ENCODE assay signal across 8 mouse cellular contexts in genomic region chr14:62416742-62417134, GRCm38 (mm10). TPM values are rescaled to one million over a fixed set of nuclear protein-coding genes. Genes with fewer than 3 reads are reported as not detected.
A peak's percentile ranks its signal among the peaks of the same experiment; 100 is the strongest.
DNase-seq lines count a peak whose midpoint lies in the region; ATAC-seq and TF ChIP-seq lines count a peak whose summit lies in the region.
"Had no signal": no experiment of that assay in that cellular context is flagged by ENCODE, and none has a peak within 500 bp of the region (broad histone marks: within the 10 kb centered on the region; RNA-seq: fewer than 3 reads in every experiment).

No protein-coding gene starts in this region.

- no peaks in the 10 kb centered on the region for H3K36me3 ChIP-seq in neural tube, embryonic 15.5 days

- DNase-seq in 3134 (ENCODE audit: extremely low read depth, insufficient read length, low spot score) = peak; percentile 31
- peak; percentile 91 for DNase-seq in Muller cell, postnatal 12 days (ENCODE audit: inconsistent ontology term)
- DNase-seq in frontal cortex, adult 2 months (ENCODE audit: extremely low spot score in 1 of 2, low spot score in 1 of 2) = peak; percentile 20 to 53
- DNase-seq in layer of hippocampus, postnatal 36 days = peak; percentile 10 to 21
- no peak for DNase-seq in gastrocnemius, adult 2 months
- no peak for DNase-seq in thymus, postnatal 25 days

- WGBS in neural tube, embryonic 15.5 days = 53% methylated on average over 1 of the region's 1 CpGs

- H3K9me3 ChIP-seq in neural tube, embryonic 15.5 days (replicated peaks) = peaks cover 5% of the 10 kb centered on the region; the same call in 1 of the 2 replicates

- TF ChIP-seq CTCF in gastrocnemius, adult 2 months (IDR thresholded peaks at IDR 0.05) = no peak

- no peak overlapping the region for H3K9ac ChIP-seq in neural tube, embryonic 15.5 days (replicated peaks)

- intact Hi-C loops in gastrocnemius, adult 2 months (cut with DNase I) = no loop called here

- H3K27me3 ChIP-seq in neural tube, embryonic 15.5 days (replicated peaks) = no peaks in the 10 kb centered on the region

- H3K4me1 ChIP-seq in neural tube, embryonic 15.5 days = peaks cover 17% of the 10 kb centered on the region

- ATAC-seq in neural tube, embryonic 15.5 days (ENCODE audit: low FRiP score) = peak; percentile 66; the same call in 1 of the 2 replicates

- H3K4me3 ChIP-seq in neural tube, embryonic 15.5 days (replicated peaks) = no peak overlapping the region
- no peak overlapping the region for H3K4me3 ChIP-seq in gastrocnemius, adult 2 months

- H3K4me2 ChIP-seq in neural tube, embryonic 15.5 days = no peak overlapping the region

- peak overlapping the region; percentile 72 for H3K27ac ChIP-seq in neural tube, embryonic 15.5 days (replicated peaks)
- no peak overlapping the region for H3K27ac ChIP-seq in gastrocnemius, adult 2 months

RNA-seq across cellular contexts. Expression of gene Gucy1b2, which starts 39.4 kb away (rescaled TPM):
- polyA plus RNA-seq in frontal cortex, adult 2 months (2012; rRNA removed) = 0.19 and 0.32 TPM in 2 replicates
- under 1 TPM; 0.38 to 0.55 TPM for total RNA-seq in layer of hippocampus, postnatal 36 days (2021)
- 0.26 and 0.38 TPM in 2 replicates for polyA plus RNA-seq in neural tube, embryonic 15.5 days (2015; fragmentation: Nextera tagmentation; extraction: Ambion mirVana)
- total RNA-seq in gastrocnemius, adult 2 months (2021) = not detected
- polyA plus RNA-seq: small intestine, adult 2 months had no signal

Comparison
In these comparisons a context has a peak if more than half of its experiments do, and no peak if none do; other contexts are left out.
1. DNase-seq: peak in 3134 (single experiment), Muller cell, postnatal 12 days (single experiment), frontal cortex, adult 2 months (2 of 2) and layer of hippocampus, postnatal 36 days (2 of 2); none in gastrocnemius, adult 2 months (single experiment) and thymus, postnatal 25 days (single experiment).